Mouse (Mus musculus): ENCODE data around the gene Leng1.

Leng1 gene

GRCm38 (mm10) chr7:3630478-3630815 lies 35.2 kb downstream of the Leng1 start:
- no peak for DNase-seq (ENCODE audit: low read depth in 1 of 2, low spot score in 2 of 2)

GRCm38 (mm10) chr7:3629543-3630477 lies 35.8 kb downstream of the Leng1 start, which contains the start of the genes Tfpt and Prpf31:
Gene Tfpt (minus strand): TSS chr7:3629929.
Gene Prpf31 (plus strand): TSS chr7:3629985.
- peak; percentile 87 to 90 for DNase-seq (ENCODE audit: low read depth in 1 of 2, low spot score in 2 of 2)

GRCm38 (mm10) chr7:3629030-3629429 lies 36.6 kb downstream of the Leng1 start:
- no peak for DNase-seq (ENCODE audit: low read depth in 1 of 2, low spot score in 2 of 2)

GRCm38 (mm10) chr7:3617242-3617995 lies 48.2 kb downstream of the Leng1 start, which contains the start of gene Ndufa3:
Gene Ndufa3 (plus strand): TSS chr7:3617373.
- DNase-seq (ENCODE audit: low read depth in 1 of 2, low spot score in 2 of 2), result peak; percentile 58 to 66

GRCm38 (mm10) chr7:3616389-3617241 lies 49.0 kb downstream of the Leng1 start:
- no peak for DNase-seq (ENCODE audit: low read depth in 1 of 2, low spot score in 2 of 2)

- no peak for DNase-seq (ENCODE audit: low read depth in 1 of 2, low spot score in 2 of 2)
These were observed 49.6 kb downstream of the Leng1 start, which contains the start of gene Oscar for GRCm38 (mm10) chr7:3616057-3616388. Gene Oscar (minus strand): TSS chr7:3616157.

GRCm38 (mm10) chr7:3614021-3614420 lies 51.6 kb downstream of the Leng1 start:
- no peak for DNase-seq (ENCODE audit: low read depth in 1 of 2, low spot score in 2 of 2)

- DNase-seq (ENCODE audit: low read depth in 1 of 2, low spot score in 2 of 2), result no peak
These were observed 54.6 kb downstream of the Leng1 start for GRCm38 (mm10) chr7:3611006-3611405.

- DNase-seq (ENCODE audit: low read depth in 1 of 2, low spot score in 2 of 2), result no peak
These were observed 55.2 kb downstream of the Leng1 start for GRCm38 (mm10) chr7:3610437-3610836.

All from monocyte, adult 2 months (primary cell).